Mouse (Mus musculus) bone marrow macrophage, adult 2 months (primary cell): ENCODE results near the gene Arhgap42.

Experiments used
- CTCF ChIP-seq: IDR thresholded peaks from 2 replicates; pipeline ENCODE4 v1.5.1; 2012; ENCODE audit warnings: low read depth, mild to moderate bottlenecking, low read length, moderate library complexity
- POLR2A ChIP-seq: IDR thresholded peaks from 2 replicates; pipeline ENCODE4 v1.6.1; 2012; ENCODE audit warnings: mild to moderate bottlenecking, low read depth, low read length, borderline replicate concordance

DNA sequence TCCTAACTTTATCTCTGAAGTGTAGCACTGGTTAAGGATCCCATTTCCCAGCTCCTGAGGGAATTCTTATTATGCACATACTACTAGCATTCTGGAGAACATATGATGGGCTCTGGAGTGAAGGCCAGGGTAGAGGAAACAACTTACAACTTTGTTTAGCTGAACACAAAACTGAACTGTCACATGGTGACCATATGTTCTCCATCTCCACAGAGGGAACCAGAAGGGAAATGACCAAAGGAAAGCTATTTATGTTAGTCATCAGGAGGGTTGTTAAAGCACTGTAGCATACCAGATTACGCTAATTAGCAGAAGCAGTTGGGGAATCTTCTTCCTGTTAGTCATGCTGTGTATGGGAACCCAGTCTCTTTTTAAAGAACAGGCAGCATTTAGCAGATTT is 145.8 kb downstream of the Arhgap42 start:
- TF ChIP-seq POLR2A: no peak
- no peak for TF ChIP-seq CTCF
